Mouse (Mus musculus): ENCODE measurements at regions not wholly inside any gene's neighbourhood (a gene's known extent, or its start where the extent isn't known, plus 50 kb on each side); places are given as distances from the start of the nearest gene placed in this dataset.

DNA sequence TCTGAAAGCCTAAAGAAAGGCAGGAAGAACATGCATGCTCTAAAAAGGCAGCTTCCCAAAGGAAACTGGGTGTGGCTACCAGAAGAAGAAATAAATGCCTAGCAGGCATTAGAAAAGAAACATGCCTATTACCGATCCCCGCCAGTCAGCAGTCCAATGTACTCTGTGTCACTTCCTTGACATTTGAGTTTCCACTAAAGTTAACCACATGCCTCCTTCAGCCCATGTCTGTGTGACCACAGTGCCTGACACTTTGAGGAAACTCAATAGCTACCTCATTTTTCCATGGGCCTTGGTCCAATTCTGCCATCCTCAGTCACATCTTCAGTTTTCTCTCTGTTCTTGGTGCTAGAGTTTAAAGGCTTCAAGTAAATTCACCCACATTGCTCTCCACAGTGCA is 233.7 kb upstream of the Isx start:
- no peak for DNase-seq (ENCODE audit: inconsistent age in 2 of 2, low spot score in 1 of 2)

DNA sequence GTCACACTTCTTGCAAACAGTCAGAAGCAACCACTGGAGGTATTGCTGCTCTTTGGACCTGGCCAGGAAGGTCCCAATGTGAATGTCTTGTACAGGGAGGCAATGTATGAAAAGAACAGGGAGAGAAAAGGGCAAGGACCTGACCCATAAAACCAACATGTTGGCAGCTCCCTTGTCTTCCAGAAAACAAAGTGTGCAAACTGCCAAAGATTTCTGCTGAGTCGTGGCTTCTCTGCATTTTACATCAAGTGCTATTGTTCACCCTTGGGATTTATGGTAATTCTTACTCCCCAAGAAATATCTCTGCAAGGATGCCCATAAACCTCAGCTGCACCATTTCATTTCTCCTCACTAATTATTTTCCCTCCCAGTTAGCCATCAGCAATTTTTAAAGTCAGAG is 232.3 kb upstream of the Isx start:
- DNase-seq (ENCODE audit: inconsistent age in 2 of 2, low spot score in 1 of 2): no peak

DNA sequence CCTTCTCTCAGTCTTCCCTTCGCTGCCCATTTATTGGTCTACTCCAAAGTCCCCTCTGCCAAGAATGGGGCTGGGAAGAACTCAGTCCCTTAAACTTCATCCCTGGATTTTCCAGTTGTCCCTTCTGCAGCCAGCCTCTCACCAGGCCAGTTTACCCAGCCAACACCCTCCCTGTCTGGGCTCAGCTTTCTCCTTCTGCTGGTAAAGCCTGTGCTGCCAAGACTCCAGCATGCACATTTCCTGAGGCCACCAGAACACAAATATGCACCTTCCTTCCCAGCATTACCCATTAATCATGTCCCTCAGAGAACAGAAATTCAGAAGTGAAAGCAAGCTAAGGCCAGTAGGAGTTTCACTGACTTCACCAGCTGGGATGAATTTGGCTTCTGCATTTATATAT is 213.0 kb upstream of the Isx start:
- DNase-seq (ENCODE audit: inconsistent age in 2 of 2, low spot score in 1 of 2): no peak

DNA sequence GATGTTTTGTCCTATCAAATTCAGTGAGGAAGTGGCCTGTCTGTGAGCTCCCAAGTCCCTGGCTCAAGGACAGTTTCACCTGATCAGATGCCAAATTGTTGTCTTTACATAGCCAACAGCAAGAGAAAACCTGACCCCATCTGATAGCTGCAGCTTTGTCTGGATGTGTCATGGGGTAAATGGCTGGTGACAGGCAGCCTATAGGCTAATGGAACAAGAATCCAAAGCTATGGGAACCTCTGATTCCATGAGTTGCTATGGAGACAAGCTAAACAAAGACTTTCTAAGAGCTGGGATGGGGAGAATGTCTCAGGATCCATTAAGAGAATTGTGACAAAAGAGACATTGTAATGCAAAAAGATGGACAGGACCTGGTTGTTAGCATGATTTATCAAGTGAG is 184.6 kb upstream of the Isx start:
- no peak for DNase-seq (ENCODE audit: inconsistent age in 2 of 2, low spot score in 1 of 2)

DNA sequence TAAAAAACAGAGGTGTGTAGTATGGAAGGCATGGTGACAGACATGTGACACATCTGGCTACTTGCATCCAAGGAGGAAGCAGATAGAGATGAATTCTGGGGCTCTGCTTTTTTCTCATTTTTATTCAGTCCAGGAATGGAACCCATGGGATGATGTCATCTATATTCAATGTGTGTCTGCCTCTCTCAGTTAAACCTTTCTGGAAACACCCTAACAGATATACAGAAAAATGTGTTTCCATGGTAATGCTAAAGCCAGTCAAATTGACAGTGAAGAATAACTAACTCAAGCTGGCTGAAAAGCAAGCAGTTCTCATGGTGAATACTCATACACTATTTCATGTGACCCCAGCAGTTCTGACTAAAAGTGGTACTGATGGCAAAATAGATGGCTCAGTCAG is 177.0 kb upstream of the Isx start:
- no peak for DNase-seq (ENCODE audit: inconsistent age in 2 of 2, low spot score in 1 of 2)

DNA sequence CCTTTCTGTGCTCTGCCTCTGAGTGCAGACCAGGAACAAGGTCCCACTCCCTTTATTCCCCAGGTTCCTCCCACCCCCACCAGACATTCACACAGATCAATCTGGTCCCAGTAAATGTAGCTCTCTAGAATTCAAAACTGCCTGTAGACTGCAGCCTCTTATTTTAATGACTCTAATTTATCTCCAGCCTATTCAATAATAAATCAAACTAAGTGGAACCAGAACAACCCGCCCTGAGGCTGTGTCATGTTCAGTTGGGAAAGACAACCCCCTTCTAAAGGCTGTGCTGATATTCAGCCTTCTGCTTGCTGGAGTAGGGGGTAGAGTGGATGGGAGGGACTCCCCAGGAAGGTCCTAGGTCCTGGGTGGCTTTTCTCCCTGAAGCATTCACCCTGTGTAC is 175.7 kb upstream of the Isx start:
- DNase-seq (ENCODE audit: inconsistent age in 2 of 2, low spot score in 1 of 2): peak; percentile 10 to 51

DNA sequence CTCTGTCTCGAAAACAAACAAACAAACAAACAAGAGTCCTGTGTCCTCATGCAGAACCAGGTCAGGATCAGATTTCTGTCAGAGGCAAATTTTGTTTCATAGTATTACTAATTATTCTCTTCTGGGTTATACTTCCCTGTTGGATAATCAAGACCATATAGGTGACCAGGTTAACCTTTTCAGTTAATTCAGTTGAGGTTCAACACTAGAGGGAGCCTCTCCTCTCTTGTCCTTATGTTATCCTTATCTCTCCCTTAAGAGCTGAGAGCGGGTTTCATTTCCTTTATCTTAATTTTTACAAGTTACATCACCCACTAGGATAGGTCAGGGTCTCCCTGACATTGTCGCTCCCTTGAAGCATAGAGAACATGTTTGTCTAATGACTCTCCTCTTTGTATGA is 160.4 kb upstream of the Isx start:
- no peak for DNase-seq (ENCODE audit: inconsistent age in 2 of 2, low spot score in 1 of 2)

DNA sequence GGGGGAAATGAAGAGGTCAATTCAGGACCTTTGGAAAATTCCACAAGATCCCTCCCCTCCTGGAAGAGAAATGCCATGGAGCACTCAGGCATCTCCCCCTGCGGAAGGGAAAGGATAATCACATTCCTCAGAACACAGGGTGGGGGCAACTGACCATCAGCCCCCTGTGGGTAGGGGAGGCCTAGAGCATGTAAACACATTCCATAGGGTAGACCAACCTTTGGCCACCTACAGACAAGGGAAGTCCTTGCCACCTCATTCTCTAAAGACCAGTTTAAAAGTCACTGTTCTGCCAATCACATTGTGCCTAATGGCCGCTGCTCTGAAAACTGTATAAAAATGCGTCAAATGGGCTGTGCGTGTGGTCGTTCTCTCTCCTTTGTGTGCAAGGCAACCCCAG is 156.9 kb upstream of the Isx start:
- DNase-seq (ENCODE audit: inconsistent age in 2 of 2, low spot score in 1 of 2): peak in 1 of 2 experiments; percentile 7

DNA sequence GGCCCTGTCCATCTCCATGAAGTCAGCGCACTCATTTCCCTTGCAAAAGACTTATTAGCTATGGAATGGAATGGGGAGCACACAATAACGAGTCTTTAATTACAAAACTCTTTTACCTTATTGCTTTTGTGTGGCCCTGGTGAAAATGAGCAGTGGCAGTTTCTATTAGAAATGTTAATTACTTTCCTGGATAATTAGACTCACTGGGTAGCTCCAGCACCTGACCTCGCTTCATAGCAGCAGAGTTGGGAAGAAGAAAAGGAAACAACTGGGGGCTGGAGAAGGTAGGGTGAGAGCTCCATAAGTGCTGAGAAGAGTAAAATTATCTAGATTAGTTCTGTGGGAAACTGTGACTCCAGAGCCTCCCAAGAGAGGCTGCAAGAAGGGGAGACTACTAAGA is 108.2 kb upstream of the Isx start:
- no peak for DNase-seq (ENCODE audit: inconsistent age in 2 of 2, low spot score in 1 of 2)

DNA sequence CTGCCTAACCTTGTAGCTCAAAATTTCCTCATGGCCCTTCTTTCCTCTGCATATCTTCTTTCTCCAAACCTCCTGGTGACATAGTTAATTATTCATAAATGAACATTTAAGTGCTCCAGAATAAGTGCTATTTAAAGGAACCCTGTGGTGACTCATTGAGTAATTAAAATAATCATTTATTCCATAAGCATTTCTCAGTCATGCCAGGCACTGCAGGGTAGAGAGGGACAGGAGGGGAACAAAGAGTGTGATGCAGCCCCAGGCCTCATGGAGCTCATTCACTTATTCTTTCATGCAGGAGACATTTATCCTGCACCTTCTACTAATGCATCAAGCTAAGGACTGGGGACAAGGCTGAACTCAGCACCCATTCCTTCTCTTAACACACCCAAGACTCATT is 97.4 kb upstream of the Isx start:
- no peak for DNase-seq (ENCODE audit: inconsistent age in 2 of 2, low spot score in 1 of 2)

DNA sequence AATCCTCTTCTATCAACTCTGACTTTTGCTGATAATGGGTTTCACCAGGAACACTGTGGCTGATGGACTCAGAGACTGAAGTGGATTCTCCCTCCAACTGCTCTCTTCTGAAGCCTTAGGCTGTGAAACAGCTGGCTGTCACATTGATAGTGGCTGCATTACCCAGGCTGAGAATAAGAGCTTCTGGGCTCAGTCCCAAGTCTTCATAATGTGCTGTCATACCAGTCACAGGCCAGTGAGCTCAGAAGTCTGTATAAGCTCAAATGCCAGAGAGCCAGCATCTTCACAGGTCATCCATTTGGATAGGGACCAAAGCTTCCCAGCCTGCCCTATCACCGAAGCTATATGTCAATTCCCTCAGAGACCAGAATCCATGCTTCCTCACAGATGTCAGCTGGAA is 91.9 kb upstream of the Isx start:
- peak in 1 of 2 experiments; percentile 16 for DNase-seq (ENCODE audit: inconsistent age in 2 of 2, low spot score in 1 of 2)

DNA sequence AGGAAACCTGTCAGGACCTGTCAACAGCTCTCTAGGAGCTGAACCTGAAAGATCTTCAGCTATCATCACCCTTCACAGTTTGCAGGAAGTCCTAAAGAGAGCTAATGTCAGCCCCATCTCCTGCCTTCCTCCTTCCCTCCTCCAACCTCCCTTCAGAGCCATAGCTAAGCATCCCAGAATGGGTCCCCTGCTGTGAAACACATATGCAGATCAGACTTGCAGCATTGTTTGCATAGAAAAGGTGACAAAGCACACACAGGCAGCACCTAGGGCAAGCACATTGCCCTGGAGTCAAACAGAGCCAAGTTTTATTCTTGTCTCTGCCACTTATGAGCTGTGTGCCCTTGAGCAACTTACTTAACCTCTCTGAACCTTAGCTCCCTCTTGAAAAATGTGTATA is 64.3 kb upstream of the Isx start:
- no peak for DNase-seq (ENCODE audit: inconsistent age in 2 of 2, low spot score in 1 of 2)

DNA sequence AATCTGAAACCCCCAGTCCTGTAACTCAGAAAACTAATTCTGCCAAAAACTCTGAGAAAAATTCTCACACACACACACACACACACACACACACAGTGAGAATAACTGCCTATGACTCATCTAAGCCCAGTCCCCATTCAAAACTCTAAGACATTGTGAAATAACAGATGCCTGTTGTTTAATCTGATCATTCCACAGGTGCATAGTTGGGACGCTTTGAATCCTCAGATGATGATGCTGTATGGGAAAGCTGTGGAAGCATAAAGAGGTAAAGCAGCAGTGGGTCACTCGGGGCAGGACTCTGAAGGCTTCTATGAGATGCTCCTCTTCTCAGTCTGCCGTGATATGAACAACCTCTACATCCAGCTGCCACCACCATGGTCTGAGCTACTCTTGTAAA is 62.9 kb upstream of the Isx start:
- DNase-seq (ENCODE audit: inconsistent age in 2 of 2, low spot score in 1 of 2): no peak

DNA sequence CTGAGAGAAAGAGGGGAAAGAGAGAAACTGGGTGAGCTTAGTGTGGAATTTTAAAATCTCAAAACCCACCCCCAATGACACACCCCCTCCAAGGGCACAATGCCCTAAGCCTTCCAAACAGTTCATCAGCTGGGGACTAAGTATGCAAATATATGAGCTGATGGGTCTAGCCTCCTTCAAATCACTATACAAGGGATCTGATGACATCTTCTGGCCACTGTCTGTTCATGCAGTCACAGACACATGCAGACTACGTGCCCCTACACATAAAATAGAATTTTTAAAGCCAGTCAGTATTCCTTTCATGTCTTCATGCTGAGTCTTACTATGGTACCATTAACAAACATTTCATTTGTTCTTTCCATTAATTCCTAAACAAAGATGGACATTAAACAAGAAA is 54.5 kb upstream of the Isx start:
- DNase-seq (ENCODE audit: inconsistent age in 2 of 2, low spot score in 1 of 2): peak in 1 of 2 experiments; percentile 23

DNA sequence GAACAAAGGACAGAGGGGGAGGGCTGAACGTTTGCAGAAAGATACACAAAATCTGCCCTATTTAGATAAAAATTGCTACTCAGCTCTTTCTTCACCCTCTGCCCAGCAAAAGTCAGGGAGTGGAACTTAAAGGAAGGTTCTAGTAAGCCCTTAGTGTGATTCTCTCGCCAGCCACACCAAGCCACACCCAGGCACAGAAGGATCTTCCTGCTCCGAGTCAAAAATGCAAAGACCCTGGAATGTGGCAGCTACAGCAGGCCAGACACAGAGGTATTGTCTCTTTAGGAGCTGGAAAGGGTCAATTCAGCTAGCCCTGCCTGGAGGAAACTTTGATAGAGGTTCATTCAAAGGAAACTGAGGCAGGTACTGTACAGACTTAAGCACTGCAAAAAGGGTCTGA is 52.3 kb upstream of the Isx start:
- DNase-seq (ENCODE audit: inconsistent age in 2 of 2, low spot score in 1 of 2): no peak

DNA sequence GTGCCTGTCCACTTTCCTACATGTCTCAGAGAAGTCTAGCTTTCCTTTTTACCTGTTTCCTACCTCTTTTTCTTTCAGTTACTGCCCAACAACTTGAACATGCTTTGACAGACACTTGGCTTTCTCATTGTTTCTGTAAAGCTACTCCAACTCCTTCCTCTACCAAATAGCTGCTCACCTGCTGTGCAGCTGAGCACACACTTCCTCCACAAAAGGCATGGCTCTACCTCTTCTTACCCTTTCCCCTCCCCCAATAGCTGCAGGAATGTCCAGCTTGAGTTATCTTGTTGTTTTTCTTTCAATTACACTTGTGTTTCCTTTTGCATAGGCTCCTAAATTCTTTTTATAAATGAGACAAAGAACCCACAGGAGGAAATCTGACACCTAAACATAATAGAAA is 50.7 kb upstream of the Isx start:
- DNase-seq (ENCODE audit: inconsistent age in 2 of 2, low spot score in 1 of 2): no peak
